Mouse (Mus musculus): ENCODE measurements at regions not wholly inside any gene's neighbourhood (a gene's known extent, or its start where the extent isn't known, plus 50 kb on each side); places are given as distances from the start of the nearest gene placed in this dataset.

- H3K4me3 ChIP-seq (ENCODE audit: control insufficient read depth in 1 of 2, insufficient read depth in 1 of 2, low read depth in 2 of 2, low read length in 2 of 2), result no peak overlapping the region
- no peak overlapping the region for H3K27ac ChIP-seq (ENCODE audit: control insufficient read depth, low read depth, low read length)
- H3K27me3 ChIP-seq (ENCODE audit: control insufficient read depth in 1 of 2, insufficient read depth in 2 of 2, low read length in 2 of 2), result no peaks in the 10 kb centered on the region
- H3K9me3 ChIP-seq (replicated peaks; ENCODE audit: insufficient read depth, low read length), result no peaks in the 10 kb centered on the region
- no peaks in the 10 kb centered on the region for H3K4me1 ChIP-seq (ENCODE audit: control insufficient read depth in 1 of 2, insufficient read depth in 2 of 2, low read length in 2 of 2)
- no peaks in the 10 kb centered on the region for H3K36me3 ChIP-seq (ENCODE audit: control insufficient read depth in 1 of 2, insufficient read depth in 2 of 2, low read length in 2 of 2)
- no peak for TF ChIP-seq HCFC1 (IDR thresholded peaks at IDR 0.05; ENCODE audit: low read depth, low read length)
- TF ChIP-seq USF2 (IDR thresholded peaks at IDR 0.05; ENCODE audit: borderline replicate concordance in 1 of 2, insufficient read depth in 1 of 2, low read depth in 1 of 2, low read length in 2 of 2), result no peak
- no peak for TF ChIP-seq ZNF384 (IDR thresholded peaks at IDR 0.05; ENCODE audit: low read depth, low read length)
- no peak for TF ChIP-seq GATA1 (IDR thresholded peaks at IDR 0.05; ENCODE audit: low read depth, low read length)
- TF ChIP-seq ETS1 (IDR thresholded peaks at IDR 0.05; ENCODE audit: low read depth, low read length), result no peak
- TF ChIP-seq ZMIZ1 (IDR thresholded peaks at IDR 0.05; ENCODE audit: low read depth, low read length), result no peak
- no peak for TF ChIP-seq MAFK (IDR thresholded peaks at IDR 0.05; ENCODE audit: borderline replicate concordance, low read depth, low read length)
- no peak for TF ChIP-seq KAT2A (conservative IDR thresholded peaks at IDR 0.05; ENCODE audit: low read depth, low read length)
- TF ChIP-seq NELFE (IDR thresholded peaks at IDR 0.05; ENCODE audit: low read depth, low read length), result no peak
- TF ChIP-seq SIN3A (IDR thresholded peaks at IDR 0.05; ENCODE audit: low read length), result no peak
- no peak for TF ChIP-seq USF1 (IDR thresholded peaks at IDR 0.05; ENCODE audit: low read depth, low read length)
- no peak for TF ChIP-seq CHD2 (IDR thresholded peaks at IDR 0.05; ENCODE audit: low read length)
- TF ChIP-seq MYB (IDR thresholded peaks at IDR 0.05; ENCODE audit: low read depth, low read length), result no peak
- no peak for TF ChIP-seq TBP (IDR thresholded peaks at IDR 0.05; ENCODE audit: low read depth, low read length)
- no peak for TF ChIP-seq NRF1 (IDR thresholded peaks at IDR 0.05; ENCODE audit: insufficient read depth, low read depth, low read length, poor library complexity, severe bottlenecking)
- no peak for TF ChIP-seq POLR2A (IDR thresholded peaks at IDR 0.05; ENCODE audit: control insufficient read depth in 1 of 2, insufficient read depth in 1 of 2, low read depth in 1 of 2, low read length in 2 of 2, poor library complexity in 1 of 2)
- TF ChIP-seq CHD1 (IDR thresholded peaks at IDR 0.05; ENCODE audit: low read depth, low read length), result no peak
- no peak for TF ChIP-seq SMC3 (IDR thresholded peaks at IDR 0.05; ENCODE audit: low read depth, low read length)
- no peak overlapping the region for H3K9ac ChIP-seq (ENCODE audit: control insufficient read depth, low read depth, low read length, poor library complexity, severe bottlenecking)
- H3K79me2 ChIP-seq (ENCODE audit: control insufficient read depth, insufficient read depth, low read length, poor library complexity), result no peaks in the 10 kb centered on the region
- no peak for DNase-seq (ENCODE audit: low read depth, low spot score)
Observed at GRCm38 (mm10) chr2:81023620-81024019, 406.6 kb downstream of the Nup35 start.
